Mouse (Mus musculus) kidney, postnatal 0 days (tissue): ENCODE measurements at regions not wholly inside any gene's neighbourhood (a gene's known extent, or its start where the extent isn't known, plus 50 kb on each side); places are given as distances from the start of the nearest gene placed in this dataset.

Source experiments
- ATAC-seq: fragments of 200-750 bp; cut with Nextera tagmentation; replicated peaks from 2 replicates; pipeline ENCODE4 v1.8.0; 2017; ENCODE audit warnings: low read depth, moderate number of reproducible peaks, moderate TSS enrichment, moderate library complexity; ENCODE audit not compliant: low FRiP score
- DNase-seq: peaks from one replicate; pipeline ENCODE4 v3.0.0-alpha.2; 2016; ENCODE audit warnings: low spot score
- H3K27ac ChIP-seq: fragments of 300-500 bp; sonication (generic); 2 replicates; pipeline ENCODE4 v1.5.1; 2014; ENCODE audit warnings: mild to moderate bottlenecking
- H3K27me3 ChIP-seq: fragments of 300-500 bp; sonication (generic); 2 replicates; pipeline ENCODE4 v1.6.1; 2014; ENCODE audit warnings: low read length, mixed read lengths; ENCODE audit not compliant: insufficient read depth
- H3K36me3 ChIP-seq: fragments of 300-500 bp; sonication (generic); 2 replicates; pipeline ENCODE4 v1.6.1; 2014; ENCODE audit warnings: low read length, mixed read lengths; ENCODE audit not compliant: insufficient read depth
- H3K4me1 ChIP-seq: fragments of 300-500 bp; sonication (generic); replicated peaks from 2 replicates; pipeline ENCODE4 v1.6.1; 2014; ENCODE audit warnings: antibody characterized with exemption, low read length, mixed read lengths; ENCODE audit not compliant: insufficient read depth
- H3K4me2 ChIP-seq: fragments of 300-500 bp; sonication (generic); 2 replicates; pipeline ENCODE4 v1.6.1; 2014; ENCODE audit warnings: mild to moderate bottlenecking, low read length, moderate library complexity, mixed read lengths
- H3K4me3 ChIP-seq: fragments of 300-500 bp; sonication (generic); replicated peaks from 2 replicates; pipeline ENCODE4 v1.5.1; 2014; ENCODE audit warnings: low read depth, low read length
- H3K9ac ChIP-seq: fragments of 300-500 bp; sonication (generic); 2 replicates; pipeline ENCODE4 v1.6.1; 2014; ENCODE audit warnings: low read depth, low read length
- H3K9me3 ChIP-seq: fragments of 300-500 bp; sonication (generic); replicated peaks from 2 replicates; pipeline ENCODE4 v1.6.1; 2016; ENCODE audit warnings: low read length, inconsistent platforms, mixed read lengths
- CTCF ChIP-seq: IDR thresholded peaks from 2 replicates; pipeline ENCODE4 v1.5.1; 2016; ENCODE audit warnings: antibody characterized with exemption, low read depth, mild to moderate bottlenecking, moderate library complexity
- WGBS: fragments of 180-500 bp; shearing (Covaris S2); extraction: QIAGEN DNeasy Blood & Tissue Kit; methylation state at CpG from one replicate; pipeline ENCODE4 v1.1.7; 2014; 5-methylcytosine and 5-hydroxymethylcytosine counted together

GRCm38 (mm10) chr2:161332653-161333052, 223.8 kb upstream of the Chd6 start:
- DNase-seq: peak; percentile 6
- no peak for ATAC-seq

GRCm38 (mm10) chr2:161331850-161332365, 223.0 kb upstream of the Chd6 start:
- Histone ChIP-seq H3K27ac (no peak overlapping the region), H3K4me1 (no peaks in the 10 kb centered on the region), H3K9ac (no peak overlapping the region), H3K4me3 (no peak overlapping the region), H3K36me3 (no peaks in the 10 kb centered on the region), H3K4me2 (no peak overlapping the region), H3K9me3 (no peaks in the 10 kb centered on the region), H3K27me3 (no peaks in the 10 kb centered on the region)
- ATAC-seq (no peak), DNase-seq (no peak)
- no peak for TF ChIP-seq CTCF
- WGBS: 81% methylated on average over 10 of the region's 10 CpGs

More at GRCm38 (mm10) chr2:161332653-161333052, 223.8 kb upstream of the Chd6 start:
- H3K27ac ChIP-seq: no peak overlapping the region
- no peaks in the 10 kb centered on the region for H3K36me3 ChIP-seq
- 39% methylated on average over 2 of the region's 2 CpGs for WGBS
- no peaks in the 10 kb centered on the region for H3K27me3 ChIP-seq
- no peak overlapping the region for H3K9ac ChIP-seq
- no peak for TF ChIP-seq CTCF
- no peaks in the 10 kb centered on the region for H3K4me1 ChIP-seq
- no peaks in the 10 kb centered on the region for H3K9me3 ChIP-seq
- no peak overlapping the region for H3K4me2 ChIP-seq
- no peak overlapping the region for H3K4me3 ChIP-seq

- Histone ChIP-seq H3K27ac (no peak overlapping the region), H3K9me3 (no peaks in the 10 kb centered on the region), H3K4me2 (no peak overlapping the region), H3K4me1 (no peaks in the 10 kb centered on the region), H3K4me3 (no peak overlapping the region), H3K36me3 (no peaks in the 10 kb centered on the region), H3K27me3 (no peaks in the 10 kb centered on the region), H3K9ac (no peak overlapping the region)
- no peak for DNase-seq
- TF ChIP-seq CTCF: no peak
- no peak for ATAC-seq
- WGBS: 48% methylated on average over 3 of the region's 3 CpGs
Measured at GRCm38 (mm10) chr2:161302796-161303195, 193.9 kb upstream of the Chd6 start.

- no peak overlapping the region for H3K4me2 ChIP-seq
- no peak overlapping the region for H3K27ac ChIP-seq
- no peak overlapping the region for H3K4me3 ChIP-seq
- H3K9me3 ChIP-seq: no peaks in the 10 kb centered on the region
- TF ChIP-seq CTCF: no peak
- H3K4me1 ChIP-seq: no peaks in the 10 kb centered on the region
- 40% methylated on average over 9 of the region's 9 CpGs for WGBS
- no peaks in the 10 kb centered on the region for H3K36me3 ChIP-seq
- H3K9ac ChIP-seq: no peak overlapping the region
- H3K27me3 ChIP-seq: no peaks in the 10 kb centered on the region
- ATAC-seq: no peak
- DNase-seq: peak; percentile 2
Measured at GRCm38 (mm10) chr2:161268861-161269413, 160.1 kb upstream of the Chd6 start.

GRCm38 (mm10) chr2:161266476-161266875, 157.6 kb upstream of the Chd6 start:
- no peak for TF ChIP-seq CTCF
- no peak for DNase-seq
- H3K27me3 ChIP-seq: no peaks in the 10 kb centered on the region
- H3K4me3 ChIP-seq: no peak overlapping the region
- H3K27ac ChIP-seq: no peak overlapping the region
- ATAC-seq: no peak
- H3K36me3 ChIP-seq: no peaks in the 10 kb centered on the region
- H3K4me2 ChIP-seq: no peak overlapping the region
- H3K4me1 ChIP-seq: no peaks in the 10 kb centered on the region
- 46% methylated on average over 5 of the region's 5 CpGs for WGBS
- H3K9ac ChIP-seq: no peak overlapping the region
- H3K9me3 ChIP-seq: no peaks in the 10 kb centered on the region

- Histone ChIP-seq H3K9ac (no peak overlapping the region), H3K9me3 (no peaks in the 10 kb centered on the region), H3K4me2 (no peak overlapping the region), H3K36me3 (no peaks in the 10 kb centered on the region), H3K4me1 (no peaks in the 10 kb centered on the region), H3K4me3 (no peak overlapping the region), H3K27ac (no peak overlapping the region), H3K27me3 (no peaks in the 10 kb centered on the region)
- DNase-seq (no peak), ATAC-seq (no peak)
- WGBS: 58% methylated on average over 8 of the region's 8 CpGs
- no peak for TF ChIP-seq CTCF
Measured at GRCm38 (mm10) chr2:161265211-161265610, 156.3 kb upstream of the Chd6 start.

GRCm38 (mm10) chr2:161252761-161253160, 143.9 kb upstream of the Chd6 start:
- TF ChIP-seq CTCF: no peak
- 74% methylated on average over 2 of the region's 2 CpGs for WGBS
- DNase-seq (no peak), ATAC-seq (no peak)
- Histone ChIP-seq H3K4me1 (no peaks in the 10 kb centered on the region), H3K4me3 (no peak overlapping the region), H3K9me3 (no peaks in the 10 kb centered on the region), H3K27me3 (no peaks in the 10 kb centered on the region), H3K9ac (no peak overlapping the region), H3K36me3 (no peaks in the 10 kb centered on the region), H3K27ac (no peak overlapping the region), H3K4me2 (no peak overlapping the region)
